Mouse (Mus musculus) neural tube, embryonic 13.5 days (tissue): ENCODE results near the gene Palld. TPM values are rescaled to one million over a fixed set of nuclear protein-coding genes. Genes with fewer than 3 reads are reported as not detected.

ENCODE experiments used
- ATAC-seq: fragments of 200-750 bp; cut with Nextera tagmentation; 2 replicates; pipeline ENCODE4 v1.8.0; 2017; ENCODE audit warnings: low read depth, mild to moderate bottlenecking, moderate TSS enrichment, moderate library complexity
- H3K27ac ChIP-seq: fragments of 300-500 bp; sonication (generic); replicated peaks from 2 replicates; pipeline ENCODE4 v1.5.1; 2015; ENCODE audit warnings: moderate library complexity, mild to moderate bottlenecking, inconsistent platforms
- H3K27me3 ChIP-seq: fragments of 300-500 bp; sonication (generic); 2 replicates; pipeline ENCODE4 v1.6.1; 2015; ENCODE audit warnings: mild to moderate bottlenecking, inconsistent platforms
- H3K36me3 ChIP-seq: fragments of 300-500 bp; sonication (generic); 2 replicates; pipeline ENCODE4 v1.6.1; 2015; ENCODE audit warnings: mild to moderate bottlenecking, inconsistent platforms
- H3K4me1 ChIP-seq: fragments of 300-500 bp; sonication (generic); replicated peaks from 2 replicates; pipeline ENCODE4 v1.6.1; 2015; ENCODE audit warnings: inconsistent platforms
- H3K4me2 ChIP-seq: fragments of 300-500 bp; sonication (generic); 2 replicates; pipeline ENCODE4 v1.6.1; 2015; ENCODE audit warnings: inconsistent platforms, mild to moderate bottlenecking, moderate library complexity
- H3K4me3 ChIP-seq: fragments of 300-500 bp; sonication (generic); 2 replicates; pipeline ENCODE4 v1.5.1; 2015; ENCODE audit warnings: mild to moderate bottlenecking, inconsistent platforms
- H3K9ac ChIP-seq: fragments of 300-500 bp; sonication (generic); 2 replicates; pipeline ENCODE4 v1.6.1; 2015; ENCODE audit warnings: moderate library complexity, mild to moderate bottlenecking, inconsistent platforms
- H3K9me3 ChIP-seq: fragments of 300-500 bp; sonication (generic); 2 replicates; pipeline ENCODE4 v1.6.1; 2016; ENCODE audit warnings: inconsistent platforms
- WGBS: fragments of 180-500 bp; shearing (Covaris S2); methylation state at CpG from one replicate; pipeline ENCODE4 v1.1.7; 2015; 5-methylcytosine and 5-hydroxymethylcytosine counted together
- polyA plus RNA-seq: library from polyadenylated mRNA; unstranded; fragments of >200 nt; fragmentation: Nextera tagmentation; extraction: Ambion mirVana; gene quantifications from 2 replicates; pipeline ENCODE4 v1.2.1, GENCODE M21; 2015

Palld gene
- polyA plus RNA-seq, 1 experiment from 2014 or later = 24.0 TPM

DNA sequence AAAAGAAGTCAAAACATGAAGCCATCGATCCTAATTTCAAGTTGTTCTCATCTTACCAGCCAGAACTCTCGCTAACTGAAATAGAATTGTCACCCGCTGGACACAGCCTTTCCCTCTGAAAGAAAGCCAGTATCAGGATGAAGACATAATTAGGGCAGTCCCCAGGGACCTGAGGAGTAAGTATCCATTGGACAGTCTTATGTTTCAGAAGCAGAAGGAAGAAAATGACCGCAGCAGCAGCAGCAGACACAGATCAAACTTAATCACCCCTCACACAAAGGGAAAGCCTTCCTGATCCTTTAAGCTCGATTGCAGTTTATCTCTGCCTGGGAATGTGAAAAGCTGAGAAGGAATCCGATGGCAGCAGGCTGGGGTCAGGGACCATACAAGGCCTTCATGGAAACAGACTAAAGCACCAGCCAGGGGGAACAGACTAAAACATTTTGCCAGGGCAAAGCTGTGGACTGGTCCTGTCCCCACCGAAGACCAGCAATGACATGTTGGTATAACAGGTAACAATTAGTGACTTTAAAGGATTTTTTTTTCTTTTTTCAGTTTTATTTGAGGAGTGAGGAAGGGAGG, 53.8 kb downstream of the Palld start:
- Histone ChIP-seq H3K4me1 (peaks cover 4% of the 10 kb centered on the region; the same call in 1 of the 2 replicates), H3K9ac (no peak overlapping the region), H3K4me2 (no peak overlapping the region), H3K4me3 (no peak overlapping the region), H3K27me3 (no peaks in the 10 kb centered on the region), H3K27ac (no peak overlapping the region), H3K36me3 (no peaks in the 10 kb centered on the region), H3K9me3 (no peaks in the 10 kb centered on the region)
- no peak for ATAC-seq
- WGBS = 50% methylated on average over 7 of the region's 7 CpGs

DNA sequence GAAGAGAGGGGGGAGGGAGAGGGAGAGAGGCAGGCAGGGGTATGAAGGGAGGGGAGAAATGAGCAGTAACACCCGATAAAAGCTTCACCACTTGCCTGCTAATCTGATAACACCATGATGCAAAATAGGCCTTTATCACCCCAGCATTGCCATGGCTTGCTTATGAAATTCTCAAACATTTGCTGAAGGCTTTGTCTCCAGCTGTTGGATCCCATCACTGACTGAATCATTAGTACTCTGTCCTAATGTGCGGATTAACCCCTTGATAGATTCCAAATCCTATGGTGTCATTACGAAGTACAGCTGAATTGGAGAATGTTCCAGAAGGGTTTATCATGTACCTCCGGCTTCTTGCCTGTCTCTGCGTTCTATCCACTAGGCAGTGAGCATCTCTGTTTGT, 55.0 kb downstream of the Palld start:
- ATAC-seq = no peak
- H3K36me3 ChIP-seq = no peaks in the 10 kb centered on the region
- H3K27ac ChIP-seq = no peak overlapping the region
- H3K4me2 ChIP-seq = no peak overlapping the region
- WGBS = 94% methylated on average over 5 of the region's 5 CpGs
- no peak overlapping the region for H3K9ac ChIP-seq
- H3K9me3 ChIP-seq = no peaks in the 10 kb centered on the region
- H3K4me3 ChIP-seq = no peak overlapping the region
- H3K4me1 ChIP-seq = peaks cover 4% of the 10 kb centered on the region; the same call in 1 of the 2 replicates
- no peaks in the 10 kb centered on the region for H3K27me3 ChIP-seq

DNA sequence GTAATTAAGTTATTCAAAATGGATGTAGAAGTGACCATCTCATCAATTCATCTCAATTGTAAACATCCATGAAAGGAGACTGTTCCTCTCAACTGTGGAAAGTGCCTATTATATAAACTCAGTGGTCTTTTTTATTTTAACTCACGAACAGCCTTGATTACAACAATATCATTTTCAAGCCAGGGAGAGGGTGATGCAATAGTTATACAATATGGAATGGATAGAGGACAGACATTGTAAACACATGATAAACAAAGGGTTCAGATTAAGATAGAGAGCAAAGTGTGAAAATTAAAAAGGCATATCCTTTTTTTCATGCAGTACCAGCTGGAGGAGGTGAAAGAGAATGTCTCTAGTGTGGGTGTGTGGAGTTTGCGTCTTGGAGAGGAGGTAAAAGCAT, 57.5 kb downstream of the Palld start:
- H3K4me1 ChIP-seq = peaks cover 4% of the 10 kb centered on the region; the same call in 1 of the 2 replicates
- H3K9ac ChIP-seq = no peak overlapping the region
- no peak overlapping the region for H3K27ac ChIP-seq
- no peaks in the 10 kb centered on the region for H3K9me3 ChIP-seq
- H3K4me2 ChIP-seq = no peak overlapping the region
- ATAC-seq = no peak
- H3K36me3 ChIP-seq = no peaks in the 10 kb centered on the region
- H3K4me3 ChIP-seq = no peak overlapping the region
- H3K27me3 ChIP-seq = no peaks in the 10 kb centered on the region
- WGBS = 87% methylated on average over 2 of the region's 2 CpGs

DNA sequence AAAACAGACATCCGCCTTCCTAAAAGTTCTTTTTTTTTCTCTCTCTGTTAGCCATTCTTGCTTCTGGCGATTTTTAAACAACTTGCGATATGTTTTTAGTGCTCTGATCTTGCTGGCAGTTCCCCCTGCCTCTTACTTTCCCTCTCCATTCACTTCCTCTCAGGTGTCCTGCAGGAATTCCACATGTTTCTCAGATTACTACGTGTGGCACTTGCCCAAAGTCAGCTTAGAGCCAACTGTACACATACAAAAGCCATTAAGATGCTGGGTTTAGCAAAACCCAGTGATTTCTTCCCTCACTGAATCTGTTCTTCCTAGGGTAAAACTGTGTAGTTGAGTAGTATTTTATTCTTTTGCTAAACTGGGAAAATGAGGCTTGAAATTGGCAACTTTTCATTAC, 57.9 kb downstream of the Palld start:
- Histone ChIP-seq H3K36me3 (no peaks in the 10 kb centered on the region), H3K9me3 (no peaks in the 10 kb centered on the region), H3K4me2 (no peak overlapping the region), H3K4me1 (peaks cover 4% of the 10 kb centered on the region; the same call in 1 of the 2 replicates), H3K27me3 (no peaks in the 10 kb centered on the region), H3K4me3 (no peak overlapping the region), H3K9ac (no peak overlapping the region), H3K27ac (no peak overlapping the region)
- 80% methylated on average over 4 of the region's 4 CpGs for WGBS
- no peak for ATAC-seq

DNA sequence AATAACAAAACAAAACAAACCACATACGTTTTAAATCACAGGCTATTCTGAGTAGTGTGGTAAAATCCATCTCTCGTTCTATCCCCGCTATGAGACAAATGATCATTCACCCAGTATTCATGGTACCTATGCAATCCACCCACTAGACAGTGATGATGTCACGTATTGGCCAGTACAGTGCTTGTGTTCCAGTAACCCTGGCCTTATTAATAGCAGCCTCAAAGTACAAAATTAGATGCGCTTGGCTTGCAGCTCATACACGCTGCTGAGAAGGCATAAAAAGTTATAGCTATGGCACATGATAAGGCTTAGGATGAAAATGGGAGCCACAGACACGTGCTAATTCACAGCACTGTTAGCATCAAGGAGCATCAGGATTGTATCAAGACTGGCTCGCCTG, 58.7 kb downstream of the Palld start:
- no peaks in the 10 kb centered on the region for H3K9me3 ChIP-seq
- H3K9ac ChIP-seq = no peak overlapping the region
- no peak overlapping the region for H3K27ac ChIP-seq
- H3K4me1 ChIP-seq = peaks cover 4% of the 10 kb centered on the region; the same call in 1 of the 2 replicates
- no peak overlapping the region for H3K4me3 ChIP-seq
- 83% methylated on average over 8 of the region's 8 CpGs for WGBS
- H3K27me3 ChIP-seq = no peaks in the 10 kb centered on the region
- ATAC-seq = no peak
- no peak overlapping the region for H3K4me2 ChIP-seq
- H3K36me3 ChIP-seq = no peaks in the 10 kb centered on the region

DNA sequence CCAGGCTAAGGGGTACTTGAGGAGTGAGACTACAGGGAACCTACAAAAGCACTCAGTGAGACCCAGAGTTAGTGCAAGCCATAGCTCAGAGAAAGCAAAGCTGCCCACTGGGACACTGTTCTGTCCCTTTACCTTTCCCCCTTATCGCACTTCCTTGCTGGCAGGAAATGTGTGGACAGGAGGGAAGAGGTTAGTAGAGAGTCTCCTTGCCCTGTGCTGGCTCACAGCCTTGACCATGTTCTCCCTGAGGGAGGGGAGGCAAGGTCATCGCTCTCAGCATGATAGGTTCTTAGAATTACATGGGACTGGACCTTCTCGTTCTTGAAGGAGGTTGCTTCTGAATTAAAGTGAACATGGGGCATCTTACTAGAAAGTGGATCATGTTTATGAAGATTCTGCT, 69.3 kb downstream of the Palld start:
- H3K27me3 ChIP-seq = no peaks in the 10 kb centered on the region
- WGBS = 79% methylated on average over 3 of the region's 3 CpGs
- H3K27ac ChIP-seq = no peak overlapping the region
- H3K4me3 ChIP-seq = no peak overlapping the region
- H3K9ac ChIP-seq = no peak overlapping the region
- no peak overlapping the region for H3K4me2 ChIP-seq
- no peaks in the 10 kb centered on the region for H3K4me1 ChIP-seq
- H3K9me3 ChIP-seq = no peaks in the 10 kb centered on the region
- H3K36me3 ChIP-seq = no peaks in the 10 kb centered on the region
- no peak for ATAC-seq

DNA sequence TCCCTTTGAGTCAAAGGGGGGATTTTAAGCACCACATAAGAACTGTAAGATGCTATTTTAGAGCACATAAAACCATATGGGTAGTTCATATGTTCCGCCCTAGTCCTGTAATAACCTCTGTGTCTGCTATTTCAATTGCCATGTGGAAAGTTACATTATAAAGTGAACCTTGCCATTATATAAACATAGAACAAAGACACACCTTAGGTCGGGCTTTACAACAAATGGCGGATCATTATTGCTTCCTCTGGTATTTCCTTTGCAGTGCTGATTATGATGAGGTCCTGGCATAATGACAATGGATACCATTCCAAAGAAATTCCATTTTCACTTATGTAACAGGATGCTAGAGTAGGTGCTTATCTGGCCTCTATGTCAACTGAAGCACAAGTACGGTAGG, 70.5 kb downstream of the Palld start:
- Histone ChIP-seq H3K4me2 (no peak overlapping the region), H3K27me3 (no peaks in the 10 kb centered on the region), H3K9ac (no peak overlapping the region), H3K27ac (no peak overlapping the region), H3K4me1 (no peaks in the 10 kb centered on the region), H3K4me3 (no peak overlapping the region), H3K36me3 (no peaks in the 10 kb centered on the region), H3K9me3 (no peaks in the 10 kb centered on the region)
- no peak for ATAC-seq
- WGBS = 84% methylated on average over 4 of the region's 4 CpGs

DNA sequence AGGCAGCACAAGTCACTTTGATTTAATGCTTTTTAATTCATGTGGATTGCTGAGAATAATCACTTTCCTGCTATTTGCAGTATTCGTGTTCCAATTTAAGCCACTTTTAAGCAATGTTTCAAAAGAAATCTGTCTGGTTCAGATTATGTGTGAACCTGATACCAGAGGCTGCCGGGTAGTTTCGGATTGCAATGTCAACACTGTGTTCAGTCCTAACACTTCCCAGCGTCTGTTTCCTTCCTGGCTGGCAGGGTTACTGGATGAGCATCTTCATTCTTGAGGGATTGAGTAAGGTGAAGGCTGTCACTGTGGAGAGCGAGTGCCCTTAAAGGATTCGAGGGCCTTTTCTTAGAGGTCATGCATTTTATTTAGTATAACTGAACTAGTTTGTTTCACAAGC, 71.7 kb downstream of the Palld start:
- no peaks in the 10 kb centered on the region for H3K36me3 ChIP-seq
- no peaks in the 10 kb centered on the region for H3K27me3 ChIP-seq
- no peak overlapping the region for H3K27ac ChIP-seq
- no peak overlapping the region for H3K9ac ChIP-seq
- H3K4me3 ChIP-seq = no peak overlapping the region
- H3K4me2 ChIP-seq = no peak overlapping the region
- ATAC-seq = no peak
- no peaks in the 10 kb centered on the region for H3K4me1 ChIP-seq
- 72% methylated on average over 6 of the region's 6 CpGs for WGBS
- H3K9me3 ChIP-seq = no peaks in the 10 kb centered on the region

DNA sequence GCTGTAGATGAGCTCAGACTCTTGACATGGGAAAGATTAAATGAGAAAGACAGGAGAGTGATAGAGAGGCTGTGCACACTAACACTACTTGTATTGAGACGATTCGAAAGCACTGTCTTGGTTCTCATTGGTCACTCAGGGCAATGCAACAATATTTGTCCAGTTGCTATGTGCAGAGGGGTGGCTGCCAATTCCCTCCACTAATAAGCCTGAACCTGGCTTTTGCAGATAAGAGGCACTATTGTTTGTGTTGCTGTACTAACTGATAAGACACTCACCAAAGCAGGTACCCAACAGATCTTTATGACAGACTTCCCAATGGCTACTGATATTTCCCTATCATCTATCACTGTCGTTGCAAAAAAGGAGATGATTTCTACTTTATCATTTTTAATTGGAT, 77.9 kb downstream of the Palld start:
- ATAC-seq = no peak
- Histone ChIP-seq H3K4me3 (no peak overlapping the region), H3K27ac (no peak overlapping the region), H3K4me2 (no peak overlapping the region), H3K9me3 (no peaks in the 10 kb centered on the region), H3K27me3 (no peaks in the 10 kb centered on the region), H3K36me3 (no peaks in the 10 kb centered on the region), H3K4me1 (peaks cover 12% of the 10 kb centered on the region), H3K9ac (no peak overlapping the region)
- WGBS = 92% methylated on average over 3 of the region's 3 CpGs

DNA sequence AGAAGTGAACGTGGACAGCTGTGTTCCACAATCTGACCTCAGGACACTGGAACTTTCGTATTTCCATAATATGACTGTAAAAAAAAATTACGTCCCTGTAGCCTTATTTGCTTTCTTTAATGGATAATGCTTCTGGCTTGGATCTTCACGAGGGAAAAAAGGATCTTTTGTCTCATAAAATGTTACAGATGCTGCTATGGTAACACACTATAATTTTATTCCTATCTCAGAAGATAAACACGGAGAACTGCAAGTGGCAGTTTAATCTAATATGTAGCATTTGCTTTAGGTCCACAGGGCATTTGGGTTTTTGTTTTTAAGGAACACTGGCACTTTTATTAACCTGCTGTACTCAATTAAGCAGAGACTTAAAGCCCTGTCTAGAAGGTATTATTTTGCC, 79.3 kb downstream of the Palld start:
- no peak for ATAC-seq

DNA sequence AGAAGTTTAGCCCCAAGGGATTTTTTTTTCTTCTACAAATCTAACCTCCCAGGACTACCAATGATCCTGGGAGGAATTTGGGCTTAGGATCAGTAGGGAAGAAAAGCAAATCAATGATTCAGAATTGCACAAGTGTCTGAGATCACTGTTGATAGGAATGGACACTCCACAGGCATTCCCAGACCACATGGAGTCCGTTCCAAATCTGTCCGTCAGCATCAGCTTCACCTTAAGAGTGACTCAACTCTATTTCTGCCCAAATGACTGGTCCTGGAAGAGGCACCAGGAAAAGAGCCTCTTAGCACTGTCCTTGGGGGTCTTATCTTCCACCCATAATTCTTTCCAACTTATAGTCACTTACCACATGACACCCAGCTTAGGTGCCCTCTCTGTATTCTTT, 98.7 kb downstream of the Palld start:
- no peaks in the 10 kb centered on the region for H3K9me3 ChIP-seq
- no peak for ATAC-seq
- no peak overlapping the region for H3K9ac ChIP-seq
- H3K4me1 ChIP-seq = no peaks in the 10 kb centered on the region
- WGBS = 95% methylated on average over 2 of the region's 2 CpGs
- no peaks in the 10 kb centered on the region for H3K36me3 ChIP-seq
- no peak overlapping the region for H3K4me3 ChIP-seq
- H3K27me3 ChIP-seq = no peaks in the 10 kb centered on the region
- no peak overlapping the region for H3K4me2 ChIP-seq
- no peak overlapping the region for H3K27ac ChIP-seq

More for the DNA sequence above, 79.3 kb downstream of the Palld start:
- Histone ChIP-seq H3K4me3 (no peak overlapping the region), H3K36me3 (no peaks in the 10 kb centered on the region), H3K27me3 (no peaks in the 10 kb centered on the region), H3K27ac (0 out of 2 replicates have a peak overlapping the region, but pooled peaks have one; percentile 9), H3K4me1 (peaks cover 12% of the 10 kb centered on the region), H3K9me3 (no peaks in the 10 kb centered on the region), H3K4me2 (no peak overlapping the region), H3K9ac (no peak overlapping the region)
- 32% methylated on average over 5 of the region's 5 CpGs for WGBS

DNA sequence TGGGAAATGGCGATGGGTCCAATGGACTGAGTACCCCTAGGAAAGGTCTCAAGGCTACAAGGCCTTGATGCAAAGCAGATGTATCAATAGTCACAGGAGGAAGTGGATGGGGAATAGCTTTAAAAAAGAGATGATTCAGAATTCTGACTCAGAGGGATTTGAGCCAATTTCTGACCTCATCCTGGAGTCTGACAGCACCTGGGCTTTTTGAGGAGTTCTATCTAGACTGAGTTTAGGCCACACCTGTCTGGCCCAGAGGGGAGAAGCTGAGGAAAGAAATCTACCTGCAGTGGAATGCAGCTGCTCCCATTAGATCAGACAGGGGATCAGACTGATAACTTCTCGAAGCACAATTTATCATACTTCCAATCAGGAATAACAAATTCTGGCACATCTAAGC, 99.7 kb downstream of the Palld start:
- WGBS = 88% methylated on average over 2 of the region's 2 CpGs
- ATAC-seq = no peak

DNA sequence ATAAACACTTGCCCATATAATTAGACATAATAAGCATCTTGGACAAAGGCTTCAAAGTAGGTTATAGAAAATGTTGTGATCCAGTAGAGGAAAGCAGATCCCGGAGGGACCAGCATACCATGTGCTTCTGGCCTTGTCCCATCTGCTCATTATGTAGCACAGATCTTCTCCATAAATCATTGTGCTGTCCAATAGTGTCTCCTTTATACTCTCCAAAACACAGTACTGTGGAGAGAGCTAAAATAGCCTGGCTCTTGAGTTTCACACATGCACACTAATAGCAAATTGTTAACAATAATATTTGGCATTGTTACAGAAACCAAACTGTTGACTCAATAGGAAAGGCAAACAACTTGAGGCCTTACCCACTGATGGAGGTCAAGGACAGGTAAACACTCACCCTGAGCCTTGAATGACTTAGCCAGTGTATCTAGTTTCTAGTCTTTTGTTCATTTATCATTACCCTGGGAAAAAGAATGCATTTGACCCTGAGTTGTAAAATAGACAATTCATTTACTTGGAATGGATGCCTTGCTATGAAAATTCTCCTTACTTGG, 105.0 kb downstream of the Palld start:
- Histone ChIP-seq H3K9me3 (no peaks in the 10 kb centered on the region), H3K9ac (no peak overlapping the region), H3K4me2 (no peak overlapping the region), H3K4me1 (no peaks in the 10 kb centered on the region), H3K27me3 (no peaks in the 10 kb centered on the region), H3K4me3 (no peak overlapping the region), H3K36me3 (no peaks in the 10 kb centered on the region), H3K27ac (no peak overlapping the region)
- 45% methylated on average over 1 of the region's 1 CpGs for WGBS
- 0 out of 2 replicates have a peak, but pooled peaks have one; percentile 61 for ATAC-seq

More for the DNA sequence above, 99.7 kb downstream of the Palld start:
- Histone ChIP-seq H3K27me3 (no peaks in the 10 kb centered on the region), H3K4me3 (no peak overlapping the region), H3K4me1 (no peaks in the 10 kb centered on the region), H3K9me3 (no peaks in the 10 kb centered on the region), H3K4me2 (no peak overlapping the region), H3K9ac (no peak overlapping the region), H3K27ac (no peak overlapping the region), H3K36me3 (no peaks in the 10 kb centered on the region)
